Mouse (Mus musculus) urinary bladder, adult 18-20 months (tissue): Measurements from ENCODE around the gene Ano4.
A peak's percentile ranks its signal among the peaks of the same experiment; 100 is the strongest.

ENCODE experiments used
- DNase-seq, 2 experiments: peaks; one replicate each; pipeline ENCODE4 v3.0.0; 2022; ENCODE audit warnings: low spot score in 2 of 2, mixed read lengths in 2 of 2

Ano4 gene

DNA sequence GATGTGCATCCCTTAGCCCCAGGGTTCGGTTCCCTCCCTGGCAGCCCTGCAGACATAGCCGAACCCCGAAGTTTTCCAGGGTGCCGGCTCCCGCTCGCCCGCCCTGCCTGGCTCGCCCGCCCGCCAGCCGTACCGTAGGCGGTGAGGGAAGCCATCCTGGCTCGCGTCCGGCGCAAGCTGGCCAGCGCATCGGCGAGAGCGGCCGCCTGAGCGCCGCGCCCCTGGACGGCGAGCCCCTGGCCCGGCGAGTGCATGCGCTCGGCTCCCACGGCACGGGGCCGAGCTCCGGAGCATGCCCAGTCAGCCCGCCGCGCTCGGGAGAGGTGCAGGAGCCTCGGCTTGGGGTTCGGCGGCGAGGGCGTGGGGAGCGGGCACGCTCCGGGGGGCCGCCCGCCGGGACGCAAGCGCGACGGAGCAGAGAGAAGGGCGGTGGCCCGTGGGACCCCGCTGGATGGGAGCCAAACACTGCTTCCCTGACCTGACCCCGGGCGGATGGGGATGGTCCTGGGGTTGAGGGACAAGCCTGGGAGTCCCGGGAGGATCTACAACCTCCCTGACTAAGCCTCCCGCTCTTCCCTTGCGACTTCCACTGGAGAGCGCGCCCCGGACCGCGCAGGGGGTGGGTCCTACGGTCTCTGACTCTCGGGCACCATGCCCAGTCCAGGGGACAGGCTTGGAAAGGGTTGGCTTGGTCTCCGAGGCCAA lies at the start of gene Ano4:
Ano4 (minus strand) TSS at position 272 of the 705 bp plus-strand sequence.
- DNase-seq, result peak in 1 of 2 experiments; percentile 17

DNA sequence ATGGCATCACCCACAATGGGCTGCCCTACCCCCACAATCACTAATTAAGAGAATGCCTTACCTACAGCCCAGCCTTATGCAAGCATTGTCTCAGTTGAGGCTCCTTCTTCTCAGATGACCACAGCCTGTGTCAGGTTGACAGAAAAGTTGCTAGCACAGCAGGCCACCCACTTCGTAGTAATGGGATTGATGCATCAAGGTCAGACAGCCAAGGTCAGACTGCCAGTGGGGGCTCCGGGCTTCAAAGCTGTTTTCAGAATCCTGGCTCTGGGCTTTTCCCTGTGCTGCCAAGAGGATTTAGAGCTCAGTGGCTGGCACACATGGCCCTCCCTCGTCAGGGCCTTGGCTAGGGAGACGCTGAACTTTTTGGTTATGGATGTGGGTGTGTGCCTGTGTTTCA lies 48.1 kb upstream of the Ano4 start:
- no peak for DNase-seq

DNA sequence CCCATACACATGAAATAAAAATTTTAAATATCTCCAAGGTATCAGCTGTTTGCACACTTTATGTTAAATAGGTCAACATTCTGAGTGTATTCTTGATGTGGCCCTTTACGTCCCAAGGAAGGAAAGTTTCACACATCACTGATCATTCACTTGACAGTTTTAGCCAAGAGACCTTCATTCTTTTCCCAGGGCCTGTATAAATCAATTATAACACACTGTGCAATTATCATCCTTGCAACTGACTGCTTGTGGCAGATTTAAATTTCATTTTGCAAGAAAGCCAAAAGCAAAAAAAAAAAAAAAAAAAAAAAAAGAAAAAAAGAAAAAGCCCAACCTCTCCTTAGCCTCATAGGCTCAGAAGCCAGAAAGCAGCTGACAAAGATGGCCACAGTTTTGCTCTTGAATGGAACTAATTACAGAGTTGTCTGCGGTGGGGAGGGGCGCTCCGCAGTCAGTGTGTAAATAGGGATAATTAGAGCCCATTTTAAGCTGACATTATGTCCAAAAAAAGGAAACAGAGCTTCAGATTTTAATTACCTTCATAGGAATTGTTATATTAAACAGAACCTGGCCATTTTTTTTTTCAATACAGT lies 47.1 kb upstream of the Ano4 start:
- DNase-seq, result no peak

DNA sequence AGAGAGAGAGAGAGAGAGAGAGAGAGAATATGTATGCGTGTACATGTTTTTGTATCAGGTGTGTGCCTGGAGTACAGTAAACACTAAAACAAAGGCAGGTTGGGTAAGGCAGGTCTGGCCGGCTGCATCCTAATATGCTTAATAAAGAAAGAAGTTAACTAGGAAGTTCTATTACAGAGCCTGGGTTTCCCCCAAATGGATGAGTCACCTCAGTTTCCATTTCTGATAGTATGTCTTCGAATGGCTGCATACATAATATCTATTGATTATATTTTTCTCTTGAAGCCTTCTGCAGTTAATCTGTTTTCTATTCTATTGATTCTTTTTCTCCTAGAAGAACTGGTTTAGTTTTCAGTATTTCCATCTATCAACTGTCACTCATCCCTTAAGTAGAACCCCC lies 41.9 kb upstream of the Ano4 start:
- no peak for DNase-seq

DNA sequence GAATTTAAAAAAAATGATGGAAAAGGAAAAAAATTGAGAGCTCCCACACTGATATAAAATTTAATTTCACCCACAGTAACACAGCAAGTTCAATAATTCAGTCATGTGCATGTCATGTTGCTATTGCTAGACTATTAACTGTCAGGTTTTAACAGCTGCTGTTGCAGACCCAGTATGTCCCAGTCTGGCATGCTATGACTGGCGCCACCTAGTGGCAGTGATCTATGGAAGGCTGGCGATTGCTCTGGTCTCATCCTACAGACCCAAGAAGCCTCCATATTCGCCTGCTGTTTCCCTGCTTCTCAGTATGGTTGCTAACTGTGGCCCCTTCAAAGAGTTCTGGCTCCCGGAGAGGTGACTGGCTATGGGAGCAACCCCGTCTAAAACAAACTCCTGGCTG lies 38.9 kb upstream of the Ano4 start:
- peak; percentile 55 to 58 for DNase-seq

DNA sequence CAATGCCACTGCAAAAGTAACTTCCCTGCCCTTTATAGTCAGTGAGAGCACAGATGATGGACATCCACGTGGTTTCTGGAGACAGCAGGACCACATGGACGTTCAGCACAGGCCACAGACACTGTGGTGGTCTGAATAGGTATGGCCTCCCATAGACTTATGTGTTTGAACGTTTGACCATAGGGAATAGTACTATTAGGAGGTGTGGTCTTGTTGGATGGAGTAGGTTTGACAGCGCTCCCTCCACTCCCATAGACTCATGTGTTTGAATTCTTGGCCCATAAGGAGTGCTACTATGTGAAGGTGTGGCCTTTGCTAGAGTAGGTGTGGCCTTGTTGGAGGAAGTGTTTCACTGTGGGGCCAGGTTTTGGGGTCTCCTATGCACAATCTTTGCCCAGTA lies 33.2 kb upstream of the Ano4 start:
- DNase-seq, result no peak

DNA sequence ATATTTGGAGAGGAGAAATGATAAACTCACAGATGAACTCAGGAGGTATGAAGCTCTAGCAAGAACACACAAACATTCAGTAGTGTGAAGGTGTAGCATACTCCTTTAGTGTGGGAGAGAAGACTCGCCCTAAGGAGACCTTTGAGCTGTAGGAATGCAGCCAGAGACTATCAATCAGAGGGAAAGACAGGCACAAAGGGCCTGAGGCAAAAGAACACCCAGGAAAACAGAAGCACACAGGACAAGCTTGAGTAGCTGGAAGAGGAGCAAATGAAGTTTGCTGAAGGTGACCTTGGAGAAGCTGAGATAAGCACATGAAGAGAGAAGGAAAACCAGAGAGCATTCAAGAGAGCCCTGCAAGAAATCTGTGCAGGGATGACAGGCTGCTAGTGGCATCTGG lies 25.5 kb upstream of the Ano4 start:
- no peak for DNase-seq

DNA sequence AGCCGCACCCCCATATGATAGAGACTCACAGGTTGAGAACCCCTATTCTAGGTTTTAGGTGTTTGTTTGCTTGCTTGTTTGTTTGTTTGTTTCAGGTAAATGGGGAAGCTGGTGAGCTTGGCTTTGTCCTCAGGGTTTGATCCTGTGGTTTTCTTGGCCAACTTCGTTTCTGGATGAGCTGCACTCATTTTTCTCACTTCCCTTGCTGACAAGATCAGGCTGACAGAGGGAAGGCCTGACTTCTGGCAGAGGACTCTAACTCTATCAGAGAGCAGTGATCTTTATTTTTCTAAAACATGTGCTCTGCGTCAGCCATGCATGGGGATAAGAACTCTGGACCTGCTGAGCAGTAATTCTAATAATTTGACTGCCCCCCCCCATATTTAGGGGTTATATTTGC lies 14.4 kb upstream of the Ano4 start:
- DNase-seq, result no peak

DNA sequence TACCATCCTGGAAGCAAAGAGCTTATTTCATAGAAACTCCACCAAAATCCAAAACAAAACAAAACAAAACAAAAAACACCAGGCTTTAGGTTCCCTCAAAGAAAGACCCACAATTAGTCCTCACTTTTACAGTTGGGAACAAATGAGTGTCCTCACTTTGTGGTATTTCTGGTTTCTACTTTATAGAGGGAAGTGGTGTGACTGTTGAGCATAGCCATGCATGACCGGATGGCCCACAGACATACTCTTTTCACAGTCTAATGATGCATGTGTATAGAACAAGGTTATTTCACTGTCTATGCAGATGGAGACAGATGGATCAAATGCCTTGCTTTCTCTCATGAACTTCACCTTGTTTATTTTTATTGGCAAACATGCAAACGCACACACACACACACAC lies 10.1 kb upstream of the Ano4 start:
- DNase-seq, result no peak

DNA sequence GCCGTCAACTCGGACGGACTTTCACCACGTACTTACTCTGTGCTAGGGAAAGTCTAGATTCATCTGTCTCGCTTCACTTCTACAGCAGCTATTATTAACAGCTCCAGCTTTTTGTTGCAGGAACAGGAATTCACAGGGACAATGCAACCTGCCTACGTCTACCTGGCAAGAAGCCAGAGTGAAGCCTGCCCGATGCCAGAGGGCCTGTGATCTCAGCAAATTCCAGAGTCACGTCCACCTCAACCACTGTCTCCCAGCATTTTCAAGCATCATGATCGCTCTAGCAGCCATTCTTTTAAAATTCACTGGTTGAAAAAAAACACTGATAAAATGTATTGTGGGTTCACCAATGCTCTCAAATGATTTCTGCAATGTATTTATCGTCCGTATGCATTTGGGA lies 6.9 kb upstream of the Ano4 start:
- no peak for DNase-seq

DNA sequence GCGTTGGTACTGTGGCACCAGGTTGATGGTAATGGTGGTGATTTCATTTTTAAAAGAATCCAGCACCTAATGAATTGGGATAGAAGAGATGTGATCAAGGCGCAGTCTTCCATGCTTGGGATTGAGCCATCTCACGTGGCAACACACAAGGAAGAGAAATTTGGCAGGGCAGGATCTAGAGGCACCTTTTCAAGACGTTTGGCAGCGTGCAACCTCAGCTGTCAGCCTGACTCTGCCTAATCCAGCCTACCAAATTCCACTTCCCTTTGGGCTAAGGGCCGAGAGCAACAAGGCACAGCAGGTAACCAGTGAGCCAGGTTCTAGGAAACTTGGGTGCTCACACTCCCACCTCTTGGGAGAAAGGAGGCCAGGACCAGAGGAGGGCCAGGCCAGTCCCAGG lies 1.0 kb upstream of the Ano4 start:
- no peak for DNase-seq

DNA sequence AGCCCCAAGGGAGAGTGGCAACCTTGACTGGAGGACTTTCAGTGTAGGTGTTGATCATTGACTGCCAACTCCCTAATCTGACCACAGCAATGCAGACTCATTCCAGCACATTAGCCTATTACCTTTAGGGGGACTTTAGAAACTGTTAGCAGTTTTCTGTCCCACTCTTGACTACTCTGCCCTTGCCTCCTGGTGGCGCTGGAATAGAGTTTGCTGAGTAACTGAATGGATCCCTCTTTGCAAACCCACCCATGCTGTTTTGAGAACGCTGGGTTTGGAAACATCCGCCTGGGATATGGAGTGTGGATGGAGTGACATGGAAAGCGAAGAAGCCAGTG lies 603 bp upstream of the Ano4 start:
- no peak for DNase-seq

DNA sequence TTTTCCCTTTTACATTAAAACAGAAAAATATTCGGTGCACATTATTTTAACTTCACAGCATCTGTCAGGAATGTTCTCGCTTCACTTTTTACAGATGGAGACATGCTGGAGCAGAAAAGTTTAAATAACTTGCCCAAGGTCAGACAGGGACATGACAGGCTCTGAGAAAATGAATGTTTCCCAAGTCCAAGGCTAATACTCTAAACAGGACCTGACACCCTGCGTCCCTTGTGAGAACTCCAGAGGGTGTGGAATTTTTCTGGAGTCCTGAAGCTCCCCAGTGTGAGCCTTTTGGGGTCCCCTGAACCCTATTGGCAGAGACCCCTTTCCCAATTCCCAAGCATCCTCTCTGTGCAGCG lies 451 bp downstream of the Ano4 start:
- DNase-seq, result no peak

DNA sequence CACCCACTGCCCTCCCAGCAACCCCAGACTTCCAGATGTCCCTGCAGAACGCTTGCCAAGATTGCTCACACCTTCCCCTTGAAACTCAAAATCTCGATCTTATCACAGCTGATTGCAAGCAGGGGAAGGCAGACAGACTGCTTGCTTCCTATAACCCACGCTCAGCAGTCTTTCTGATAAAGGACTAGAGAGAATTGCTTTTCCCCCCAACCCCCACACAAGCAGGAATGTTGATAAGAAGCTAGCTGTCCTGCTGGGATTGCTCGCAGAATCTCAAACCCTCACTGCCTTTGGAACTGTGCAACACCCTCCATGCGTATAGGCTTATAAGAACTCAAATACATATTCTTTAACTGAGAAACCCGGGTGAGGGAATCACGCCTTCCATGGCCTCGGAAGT lies 846 bp downstream of the Ano4 start:
- no peak for DNase-seq

DNA sequence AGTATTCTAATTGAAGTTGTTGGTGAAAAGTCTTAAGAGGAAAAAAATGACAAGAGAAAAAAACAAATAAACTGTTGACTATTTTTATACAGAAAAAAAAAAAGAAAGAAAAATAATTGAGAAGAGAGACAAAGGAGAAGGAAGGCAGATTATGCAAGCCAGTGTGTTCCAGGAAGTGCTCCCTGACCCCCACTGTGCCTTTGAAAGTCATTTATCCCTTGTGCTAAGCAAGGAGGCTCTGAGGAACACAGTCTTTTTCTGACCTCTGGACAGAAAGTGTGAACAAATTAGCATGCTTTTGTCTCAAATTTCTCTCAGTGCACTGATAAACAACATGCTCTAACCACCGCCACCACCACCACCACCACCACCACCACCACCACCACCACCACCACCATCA lies 14.3 kb downstream of the Ano4 start:
- DNase-seq, result no peak

DNA sequence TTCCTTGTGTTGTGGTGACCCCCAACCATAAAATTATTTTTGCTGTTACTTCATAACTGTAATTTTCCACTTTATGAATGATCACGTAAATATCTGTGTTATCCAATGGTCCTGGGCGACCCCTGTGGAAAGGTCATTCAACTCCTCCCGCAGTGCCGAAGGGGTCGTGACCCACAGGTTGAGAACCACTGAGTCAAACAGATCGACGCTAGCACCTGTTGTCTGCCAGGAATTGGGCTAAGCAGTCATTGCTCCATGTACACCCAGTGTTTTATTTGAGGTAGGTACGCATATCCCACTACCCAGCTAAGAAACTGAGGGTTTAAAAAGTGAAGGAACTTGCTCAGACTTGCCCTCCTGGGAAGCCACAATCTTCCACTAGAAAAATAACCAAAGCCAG lies 14.8 kb downstream of the Ano4 start:
- DNase-seq, result no peak

DNA sequence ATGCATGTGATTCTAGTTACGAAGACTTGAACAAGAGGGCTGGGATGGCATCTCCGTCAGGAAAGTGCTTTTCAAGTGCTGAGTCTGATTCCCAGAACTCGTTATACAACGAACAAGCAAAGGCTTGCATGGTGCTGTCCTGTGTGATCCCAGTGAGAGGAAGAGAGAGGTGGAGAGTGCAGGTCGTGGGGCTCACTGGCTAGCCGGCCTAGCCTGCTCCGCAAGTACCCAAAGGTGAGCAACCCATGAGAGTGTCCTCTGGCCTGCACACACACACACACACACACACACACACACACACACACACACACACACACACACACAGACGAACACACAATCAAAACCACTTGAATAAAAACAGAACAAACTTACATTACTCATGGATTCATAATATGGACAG lies 15.7 kb downstream of the Ano4 start:
- peak; percentile 20 to 66 for DNase-seq

DNA sequence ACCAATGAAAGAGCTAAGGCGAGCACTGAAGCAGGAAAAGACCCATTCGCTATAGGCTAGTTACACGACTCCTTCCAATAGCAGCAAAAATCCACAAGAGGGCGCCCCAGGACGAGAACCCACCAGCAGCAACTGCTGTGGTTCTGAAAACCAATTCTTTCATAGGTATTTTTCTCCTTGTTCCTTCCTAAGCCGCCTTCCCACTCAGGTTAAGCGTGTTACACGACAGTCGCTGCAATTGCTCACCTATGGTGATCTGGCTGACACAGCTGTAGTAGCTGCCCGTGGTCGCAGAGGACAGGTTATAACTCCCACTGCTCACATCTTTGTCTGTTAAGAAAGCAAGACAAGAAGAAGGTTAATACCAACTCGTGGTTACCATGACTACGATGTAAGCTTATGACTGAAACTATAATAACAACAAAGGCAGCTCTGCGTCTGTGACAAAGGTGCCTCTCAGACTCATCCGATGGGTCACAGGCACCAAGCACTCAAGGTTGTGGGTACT lies 17.5 kb downstream of the Ano4 start:
- DNase-seq, result peak; percentile 38 to 39

DNA sequence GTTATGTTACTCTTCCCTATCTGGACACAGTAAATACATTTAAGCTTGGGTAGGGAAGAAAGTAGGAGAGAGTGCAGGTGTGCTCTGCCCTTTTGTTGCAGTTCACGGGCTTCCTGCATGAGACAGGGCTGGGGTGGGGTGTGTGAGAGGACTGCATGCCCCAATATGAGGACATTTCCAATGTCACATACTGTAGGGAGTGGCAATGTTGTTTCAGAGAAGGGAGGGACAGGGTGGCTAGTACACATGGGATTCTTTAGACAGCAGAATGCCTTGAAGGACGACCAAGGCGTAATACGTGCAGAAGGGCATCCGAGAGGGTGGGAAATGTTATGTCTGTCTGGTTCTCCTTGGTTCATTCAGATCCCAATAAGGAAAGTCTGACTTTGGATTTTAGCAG lies 18.2 kb downstream of the Ano4 start:
- DNase-seq, result no peak

DNA sequence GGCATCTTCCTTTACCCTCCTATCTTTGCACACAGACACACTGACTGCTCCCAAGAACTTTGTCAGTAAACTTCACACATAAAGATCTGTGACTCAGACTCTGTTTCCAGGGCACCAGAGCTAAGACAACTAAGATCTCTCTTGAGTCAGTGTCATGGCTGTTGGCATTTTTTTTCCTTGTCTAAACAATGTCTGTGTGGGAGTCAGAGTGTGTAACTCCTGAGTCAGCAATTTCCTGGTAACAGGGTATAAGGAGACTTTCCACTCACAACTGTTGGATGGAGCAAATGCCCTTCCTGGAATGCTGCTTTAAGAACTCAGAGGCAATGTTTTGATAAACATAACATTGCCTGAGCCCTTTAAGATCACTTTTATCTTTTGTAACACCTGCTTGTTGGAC lies 37.0 kb downstream of the Ano4 start:
- no peak for DNase-seq

DNA sequence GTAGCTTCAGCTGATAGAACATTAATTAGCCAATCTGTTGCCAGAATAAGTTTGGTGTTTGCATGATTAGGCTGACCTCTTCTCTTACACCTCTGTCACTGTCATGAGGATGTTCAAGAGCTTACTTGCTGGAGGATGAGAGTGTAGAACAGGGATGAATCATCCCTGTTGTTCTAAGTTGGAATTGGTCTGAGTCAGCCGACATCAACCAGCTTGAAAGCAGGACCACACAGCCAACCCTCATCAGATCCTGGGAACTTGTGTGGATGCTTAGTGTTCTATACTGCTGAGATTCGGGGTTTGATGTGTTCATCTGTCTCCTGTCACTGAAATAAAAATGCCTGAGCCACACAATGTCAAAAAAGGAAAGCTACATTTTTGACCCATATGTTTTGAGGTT lies 44.2 kb downstream of the Ano4 start:
- no peak for DNase-seq

DNA sequence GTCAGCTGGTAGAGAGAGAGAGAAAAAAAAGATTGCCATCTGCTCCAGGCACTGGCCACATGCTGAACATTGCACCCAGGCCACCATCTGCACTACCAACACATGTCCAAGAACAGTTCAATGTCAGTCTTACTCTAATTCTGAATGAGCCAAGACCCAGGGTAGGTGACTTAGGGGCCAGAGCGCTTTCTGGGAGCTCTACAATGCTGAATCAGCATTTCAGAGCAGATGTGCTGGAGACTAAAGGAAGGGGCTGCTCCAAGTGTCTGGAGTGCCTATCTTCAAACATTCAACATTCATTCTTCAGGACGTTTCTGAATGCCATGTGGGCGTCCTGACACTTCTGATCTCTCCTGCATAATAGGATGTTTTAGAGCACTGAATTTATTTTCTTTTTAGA lies 51.8 kb downstream of the Ano4 start:
- no peak for DNase-seq

DNA sequence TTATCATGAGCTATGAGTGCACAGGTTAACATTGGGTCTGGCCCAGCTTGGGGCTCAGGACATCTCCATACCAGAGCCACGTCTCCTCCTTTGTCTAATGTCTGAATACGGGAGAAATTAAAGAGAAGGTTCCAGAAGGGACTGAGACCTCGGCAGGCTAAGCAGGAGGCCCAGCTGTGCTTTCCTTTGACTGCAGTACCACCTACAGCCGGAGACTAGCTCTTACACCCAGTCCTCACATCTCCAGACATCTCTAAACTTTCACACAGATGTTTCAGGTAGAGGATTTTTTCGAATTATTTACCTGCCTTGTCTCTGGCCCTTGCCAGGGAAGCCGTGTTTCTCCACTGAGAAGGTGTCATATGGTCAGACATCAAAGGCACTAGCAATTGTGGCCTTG lies 53.9 kb downstream of the Ano4 start:
- no peak for DNase-seq

DNA sequence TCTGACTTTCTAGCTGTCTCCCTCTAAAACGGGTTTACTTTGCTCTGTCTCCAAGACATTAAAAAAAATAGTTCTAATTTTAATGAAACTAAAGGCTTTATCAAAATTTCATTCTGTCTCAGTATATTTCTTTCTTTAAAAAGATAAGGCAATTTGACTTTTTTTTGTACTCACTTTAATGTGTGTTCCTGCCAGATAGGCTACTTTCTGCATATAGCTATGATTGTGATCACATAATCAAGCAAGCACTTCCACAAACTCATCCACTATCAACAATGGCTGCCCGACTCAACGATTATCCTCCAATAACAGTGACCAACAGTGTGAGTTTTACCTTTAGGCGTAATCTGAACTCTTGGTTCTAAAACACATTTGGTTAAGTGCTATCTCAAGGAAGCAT lies 55.3 kb downstream of the Ano4 start:
- DNase-seq, result no peak
